Mouse (Mus musculus): ENCODE data around the gene Tmem88b.
"Not testable (repeated sequence)": the region's sequence is repeated elsewhere in the genome, so short reads cannot be mapped to it uniquely, and the experiment has no call there.

Gene Tmem88b

GRCm38 (mm10) chr4:155788833-155789232 is 3.2 kb upstream of the Tmem88b start:
- not testable (repeated sequence) for DNase-seq (ENCODE audit: low spot score)

- DNase-seq (ENCODE audit: low spot score), result no peak
Observed at GRCm38 (mm10) chr4:155788300-155788699, 2.6 kb upstream of the Tmem88b start.

GRCm38 (mm10) chr4:155785246-155785645 is 428 bp downstream of the Tmem88b start:
- DNase-seq (ENCODE audit: low spot score), result no peak

GRCm38 (mm10) chr4:155784081-155784701 is 1.5 kb downstream of the Tmem88b start:
- DNase-seq (ENCODE audit: low spot score), result peak; percentile 76

- no peak for DNase-seq (ENCODE audit: low spot score)
Observed at GRCm38 (mm10) chr4:155783486-155784080, 2.1 kb downstream of the Tmem88b start.

GRCm38 (mm10) chr4:155780895-155781294 is 4.8 kb downstream of the Tmem88b start:
- DNase-seq (ENCODE audit: low spot score), result no peak

GRCm38 (mm10) chr4:155779498-155779897 is 6.2 kb downstream of the Tmem88b start:
- DNase-seq (ENCODE audit: low spot score), result no peak

- no peak for DNase-seq (ENCODE audit: low spot score)
Observed at GRCm38 (mm10) chr4:155777816-155778215, 7.9 kb downstream of the Tmem88b start.

GRCm38 (mm10) chr4:155776704-155777335 is 8.9 kb downstream of the Tmem88b start:
- DNase-seq (ENCODE audit: low spot score), result no peak

GRCm38 (mm10) chr4:155775855-155776254 is 9.8 kb downstream of the Tmem88b start:
- no peak for DNase-seq (ENCODE audit: low spot score)

- peak; percentile 57 for DNase-seq (ENCODE audit: low spot score)
Observed at GRCm38 (mm10) chr4:155774971-155775740, 10.5 kb downstream of the Tmem88b start.

- DNase-seq (ENCODE audit: low spot score), result peak; percentile 80
Observed at GRCm38 (mm10) chr4:155774280-155774754, 11.4 kb downstream of the Tmem88b start, which contains the start of gene Vwa1. TSS of gene Vwa1 (minus strand) at chr4:155774698.

GRCm38 (mm10) chr4:155773335-155774078 is 12.2 kb downstream of the Tmem88b start:
- DNase-seq (ENCODE audit: low spot score), result no peak

- no peak for DNase-seq (ENCODE audit: low spot score)
Observed at GRCm38 (mm10) chr4:155772786-155773185, 12.9 kb downstream of the Tmem88b start.

GRCm38 (mm10) chr4:155771706-155772105 is 14.0 kb downstream of the Tmem88b start:
- DNase-seq (ENCODE audit: low spot score), result no peak

- no peak for DNase-seq (ENCODE audit: low spot score)
Observed at GRCm38 (mm10) chr4:155770626-155771025, 15.0 kb downstream of the Tmem88b start.

- DNase-seq (ENCODE audit: low spot score), result peak; percentile 94
Observed at GRCm38 (mm10) chr4:155769880-155770512, 15.7 kb downstream of the Tmem88b start.

- DNase-seq (ENCODE audit: low spot score), result no peak
Observed at GRCm38 (mm10) chr4:155769496-155769879, 16.2 kb downstream of the Tmem88b start.

- no peak for DNase-seq (ENCODE audit: low spot score)
Observed at GRCm38 (mm10) chr4:155762357-155762756, 23.3 kb downstream of the Tmem88b start.

GRCm38 (mm10) chr4:155761356-155762099 is 24.1 kb downstream of the Tmem88b start:
- DNase-seq (ENCODE audit: low spot score), result no peak

Measured in ovary, postnatal 14 days (tissue).